Mouse (Mus musculus) bone marrow macrophage, adult 2 months (primary cell): ENCODE measurements at regions not wholly inside any gene's neighbourhood (a gene's known extent, or its start where the extent isn't known, plus 50 kb on each side); places are given as distances from the start of the nearest gene placed in this dataset.

Experiments used
- H3K27ac ChIP-seq: 2 replicates; pipeline ENCODE4 v1.5.1; 2012; ENCODE audit warnings: low read depth, low read length; ENCODE audit not compliant: insufficient read depth
- H3K4me1 ChIP-seq: 2 replicates; pipeline ENCODE4 v1.6.1; 2012; ENCODE audit warnings: low read length; ENCODE audit not compliant: control insufficient read depth, insufficient read depth
- H3K4me3 ChIP-seq: 2 replicates; pipeline ENCODE4 v1.5.1; 2012; ENCODE audit warnings: mild to moderate bottlenecking, low read length, moderate library complexity; ENCODE audit not compliant: insufficient read depth
- CTCF ChIP-seq: IDR thresholded peaks from 2 replicates; pipeline ENCODE4 v1.5.1; 2012; ENCODE audit warnings: low read depth, mild to moderate bottlenecking, low read length, moderate library complexity
- POLR2A ChIP-seq: IDR thresholded peaks from 2 replicates; pipeline ENCODE4 v1.6.1; 2012; ENCODE audit warnings: mild to moderate bottlenecking, low read depth, low read length, borderline replicate concordance

GRCm38 (mm10) chr16:93061475-93062179, 235.7 kb upstream of the Runx1 start:
- Histone ChIP-seq H3K4me3 (no peak overlapping the region), H3K27ac (no peak overlapping the region), H3K4me1 (no peaks in the 10 kb centered on the region)
- TF ChIP-seq CTCF, result no peak
- TF ChIP-seq POLR2A, result no peak

- TF ChIP-seq POLR2A (no peak), CTCF (no peak)
- Histone ChIP-seq H3K4me3 (no peak overlapping the region), H3K4me1 (peaks cover 10% of the 10 kb centered on the region), H3K27ac (no peak overlapping the region)
These were observed 230.3 kb upstream of the Runx1 start for GRCm38 (mm10) chr16:93056295-93056694.

GRCm38 (mm10) chr16:93055545-93055944, 229.6 kb upstream of the Runx1 start:
- H3K4me3 ChIP-seq, result no peak overlapping the region
- peaks cover 15% of the 10 kb centered on the region for H3K4me1 ChIP-seq
- TF ChIP-seq CTCF (no peak), POLR2A (no peak)
- H3K27ac ChIP-seq, result no peak overlapping the region

GRCm38 (mm10) chr16:93051233-93051632, 225.3 kb upstream of the Runx1 start:
- no peak overlapping the region for H3K27ac ChIP-seq
- no peak overlapping the region for H3K4me3 ChIP-seq
- no peak for TF ChIP-seq CTCF
- TF ChIP-seq POLR2A, result no peak
- peaks cover 15% of the 10 kb centered on the region for H3K4me1 ChIP-seq

- no peak overlapping the region for H3K4me3 ChIP-seq
- TF ChIP-seq POLR2A (no peak), CTCF (no peak)
- H3K4me1 ChIP-seq, result peaks cover 9% of the 10 kb centered on the region
- no peak overlapping the region for H3K27ac ChIP-seq
These were observed 222.5 kb upstream of the Runx1 start for GRCm38 (mm10) chr16:93048418-93048932.

- peaks cover 9% of the 10 kb centered on the region for H3K4me1 ChIP-seq
- no peak overlapping the region for H3K4me3 ChIP-seq
- TF ChIP-seq CTCF (no peak), POLR2A (no peak)
- no peak overlapping the region for H3K27ac ChIP-seq
These were observed 221.6 kb upstream of the Runx1 start for GRCm38 (mm10) chr16:93047594-93047993.

GRCm38 (mm10) chr16:93046221-93046620, 220.3 kb upstream of the Runx1 start:
- no peak overlapping the region for H3K27ac ChIP-seq
- TF ChIP-seq POLR2A (no peak), CTCF (no peak)
- peaks cover 7% of the 10 kb centered on the region for H3K4me1 ChIP-seq
- no peak overlapping the region for H3K4me3 ChIP-seq

GRCm38 (mm10) chr16:93043355-93043754, 217.4 kb upstream of the Runx1 start:
- peaks cover 3% of the 10 kb centered on the region; the same call in 1 of the 2 replicates for H3K4me1 ChIP-seq
- no peak overlapping the region for H3K4me3 ChIP-seq
- TF ChIP-seq POLR2A (no peak), CTCF (no peak)
- H3K27ac ChIP-seq, result no peak overlapping the region

GRCm38 (mm10) chr16:93042941-93043340, 217.0 kb upstream of the Runx1 start:
- TF ChIP-seq POLR2A (no peak), CTCF (no peak)

GRCm38 (mm10) chr16:93042491-93042890, 216.5 kb upstream of the Runx1 start:
- TF ChIP-seq POLR2A (no peak), CTCF (no peak)
- no peak overlapping the region for H3K4me3 ChIP-seq
- peaks cover 3% of the 10 kb centered on the region; the same call in 1 of the 2 replicates for H3K4me1 ChIP-seq
- no peak overlapping the region for H3K27ac ChIP-seq

More at GRCm38 (mm10) chr16:93042941-93043340, 217.0 kb upstream of the Runx1 start:
- no peak overlapping the region for H3K4me3 ChIP-seq
- no peak overlapping the region for H3K27ac ChIP-seq
- H3K4me1 ChIP-seq, result peaks cover 3% of the 10 kb centered on the region; the same call in 1 of the 2 replicates
